Mouse (Mus musculus): Measurements from ENCODE around the gene Slc35g2. TPM values are rescaled to one million over a fixed set of nuclear protein-coding genes. Genes with fewer than 3 reads are reported as not detected.
A peak's percentile ranks its signal among the peaks of the same experiment; 100 is the strongest.

The Slc35g2 gene
- polyA plus RNA-seq, 1 experiment from 2014 or later = 9.7 TPM

- H3K27me3 ChIP-seq (ENCODE audit: control insufficient read depth, insufficient read depth, low read depth, low read length) = no peaks in the 10 kb centered on the region
- H3K9me3 ChIP-seq (ENCODE audit: control insufficient read depth, low read length) = no peaks in the 10 kb centered on the region
- peak overlapping the region; percentile 85 for H3K4me3 ChIP-seq (ENCODE audit: low read length)
- H3K36me3 ChIP-seq (ENCODE audit: control insufficient read depth, insufficient read depth, low read length) = no peaks in the 10 kb centered on the region
- peak overlapping the region; percentile 78 for H3K9ac ChIP-seq (ENCODE audit: low read length)
- H3K4me1 ChIP-seq (replicated peaks; ENCODE audit: control insufficient read depth, insufficient read depth, low read length) = peaks cover 7% of the 10 kb centered on the region
- WGBS = 5% methylated on average over 32 of the region's 32 CpGs
- peak overlapping the region; percentile 49 for H3K27ac ChIP-seq (ENCODE audit: low read length)
- ATAC-seq (ENCODE audit: low read depth) = peak; percentile 58
- peak overlapping the region; percentile 92 for H3K4me2 ChIP-seq (ENCODE audit: low read depth, low read length)
Observed at GRCm38 (mm10) chr9:100569798-100570625, 878 bp downstream of the Slc35g2 start.

- H3K4me3 ChIP-seq (ENCODE audit: low read length) = no peak overlapping the region
Observed at GRCm38 (mm10) chr9:100560251-100560890, 10.5 kb downstream of the Slc35g2 start.

GRCm38 (mm10) chr9:100558991-100559390 is 11.9 kb downstream of the Slc35g2 start:
- Histone ChIP-seq H3K4me3 (ENCODE audit: low read length) (no peak overlapping the region), H3K4me1 (replicated peaks; ENCODE audit: control insufficient read depth, insufficient read depth, low read length) (no peaks in the 10 kb centered on the region), H3K9me3 (ENCODE audit: control insufficient read depth, low read length) (no peaks in the 10 kb centered on the region), H3K27ac (ENCODE audit: low read length) (no peak overlapping the region), H3K27me3 (ENCODE audit: control insufficient read depth, insufficient read depth, low read depth, low read length) (no peaks in the 10 kb centered on the region), H3K9ac (ENCODE audit: low read length) (no peak overlapping the region), H3K4me2 (ENCODE audit: low read depth, low read length) (no peak overlapping the region), H3K36me3 (ENCODE audit: control insufficient read depth, insufficient read depth, low read length) (no peaks in the 10 kb centered on the region)
- no peak for ATAC-seq (ENCODE audit: low read depth)

More at GRCm38 (mm10) chr9:100560251-100560890, 10.5 kb downstream of the Slc35g2 start:
- Histone ChIP-seq H3K4me2 (ENCODE audit: low read depth, low read length) (no peak overlapping the region), H3K27me3 (ENCODE audit: control insufficient read depth, insufficient read depth, low read depth, low read length) (no peaks in the 10 kb centered on the region), H3K36me3 (ENCODE audit: control insufficient read depth, insufficient read depth, low read length) (no peaks in the 10 kb centered on the region), H3K4me1 (replicated peaks; ENCODE audit: control insufficient read depth, insufficient read depth, low read length) (no peaks in the 10 kb centered on the region), H3K9me3 (ENCODE audit: control insufficient read depth, low read length) (no peaks in the 10 kb centered on the region), H3K9ac (ENCODE audit: low read length) (no peak overlapping the region), H3K27ac (ENCODE audit: low read length) (no peak overlapping the region)
- ATAC-seq (ENCODE audit: low read depth) = no peak
- 82% methylated on average over 10 of the region's 10 CpGs for WGBS

GRCm38 (mm10) chr9:100558023-100558573 is 12.8 kb downstream of the Slc35g2 start:
- no peak overlapping the region for H3K4me3 ChIP-seq (ENCODE audit: low read length)
- 67% methylated on average over 4 of the region's 4 CpGs for WGBS
- ATAC-seq (ENCODE audit: low read depth) = no peak
- no peak overlapping the region for H3K9ac ChIP-seq (ENCODE audit: low read length)
- peaks cover 2% of the 10 kb centered on the region; the same call in 1 of the 2 replicates for H3K9me3 ChIP-seq (ENCODE audit: control insufficient read depth, low read length)
- H3K36me3 ChIP-seq (ENCODE audit: control insufficient read depth, insufficient read depth, low read length) = peaks cover 2% of the 10 kb centered on the region
- H3K27ac ChIP-seq (ENCODE audit: low read length) = no peak overlapping the region
- no peaks in the 10 kb centered on the region for H3K4me1 ChIP-seq (replicated peaks; ENCODE audit: control insufficient read depth, insufficient read depth, low read length)
- H3K4me2 ChIP-seq (ENCODE audit: low read depth, low read length) = no peak overlapping the region
- H3K27me3 ChIP-seq (ENCODE audit: control insufficient read depth, insufficient read depth, low read depth, low read length) = no peaks in the 10 kb centered on the region

- Histone ChIP-seq H3K27ac (ENCODE audit: low read length) (no peak overlapping the region), H3K9me3 (ENCODE audit: control insufficient read depth, low read length) (peaks cover 5% of the 10 kb centered on the region; the same call in 1 of the 2 replicates), H3K9ac (ENCODE audit: low read length) (no peak overlapping the region), H3K4me1 (replicated peaks; ENCODE audit: control insufficient read depth, insufficient read depth, low read length) (no peaks in the 10 kb centered on the region), H3K27me3 (ENCODE audit: control insufficient read depth, insufficient read depth, low read depth, low read length) (no peaks in the 10 kb centered on the region), H3K36me3 (ENCODE audit: control insufficient read depth, insufficient read depth, low read length) (peaks cover 13% of the 10 kb centered on the region), H3K4me2 (ENCODE audit: low read depth, low read length) (no peak overlapping the region), H3K4me3 (ENCODE audit: low read length) (no peak overlapping the region)
- 58% methylated on average over 5 of the region's 5 CpGs for WGBS
- no peak for ATAC-seq (ENCODE audit: low read depth)
Observed at GRCm38 (mm10) chr9:100555686-100556085, 15.2 kb downstream of the Slc35g2 start.

GRCm38 (mm10) chr9:100548313-100548712 is 22.6 kb downstream of the Slc35g2 start:
- H3K4me2 ChIP-seq (ENCODE audit: low read depth, low read length) = no peak overlapping the region
- ATAC-seq (ENCODE audit: low read depth) = no peak
- peaks cover 11% of the 10 kb centered on the region for H3K4me1 ChIP-seq (replicated peaks; ENCODE audit: control insufficient read depth, insufficient read depth, low read length)
- H3K27me3 ChIP-seq (ENCODE audit: control insufficient read depth, insufficient read depth, low read depth, low read length) = no peaks in the 10 kb centered on the region
- H3K36me3 ChIP-seq (ENCODE audit: control insufficient read depth, insufficient read depth, low read length) = peaks cover 21% of the 10 kb centered on the region
- WGBS = 92% methylated on average over 2 of the region's 2 CpGs
- no peak overlapping the region for H3K4me3 ChIP-seq (ENCODE audit: low read length)
- no peak overlapping the region for H3K27ac ChIP-seq (ENCODE audit: low read length)
- no peak overlapping the region for H3K9ac ChIP-seq (ENCODE audit: low read length)
- H3K9me3 ChIP-seq (ENCODE audit: control insufficient read depth, low read length) = peaks cover 14% of the 10 kb centered on the region

- Histone ChIP-seq H3K4me2 (ENCODE audit: low read depth, low read length) (peak overlapping the region; percentile 71), H3K9ac (ENCODE audit: low read length) (peak overlapping the region; percentile 96), H3K27me3 (ENCODE audit: control insufficient read depth, insufficient read depth, low read depth, low read length) (no peaks in the 10 kb centered on the region), H3K4me1 (replicated peaks; ENCODE audit: control insufficient read depth, insufficient read depth, low read length) (peaks cover 11% of the 10 kb centered on the region), H3K4me3 (ENCODE audit: low read length) (peak overlapping the region; percentile 92), H3K27ac (ENCODE audit: low read length) (peak overlapping the region; percentile 81), H3K9me3 (ENCODE audit: control insufficient read depth, low read length) (peaks cover 9% of the 10 kb centered on the region), H3K36me3 (ENCODE audit: control insufficient read depth, insufficient read depth, low read length) (peaks cover 9% of the 10 kb centered on the region)
- 9% methylated on average over 9 of the region's 9 CpGs for WGBS
- peak; percentile 21; the same call in 1 of the 2 replicates for ATAC-seq (ENCODE audit: low read depth)
Observed at GRCm38 (mm10) chr9:100546594-100546910, 24.3 kb downstream of the Slc35g2 start.

GRCm38 (mm10) chr9:100545715-100546593 is 24.9 kb downstream of the Slc35g2 start, which contains the start of gene Nck1:
Nck1 (minus strand) TSS chr9:100546134.
- H3K4me1 ChIP-seq (replicated peaks; ENCODE audit: control insufficient read depth, insufficient read depth, low read length) = peaks cover 11% of the 10 kb centered on the region
- under 1% methylated on average over 76 of the region's 93 CpGs for WGBS
- peak within 1 kb of the TSS; percentile 88 for H3K4me2 ChIP-seq (ENCODE audit: low read depth, low read length)
- no peaks in the 10 kb centered on the region for H3K27me3 ChIP-seq (ENCODE audit: control insufficient read depth, insufficient read depth, low read depth, low read length)
- H3K27ac ChIP-seq (ENCODE audit: low read length) = peak within 1 kb of the TSS; percentile 86
- peak within 1 kb of the TSS; percentile 96 for H3K9ac ChIP-seq (ENCODE audit: low read length)
- peak within 1 kb of the TSS; percentile 92 for H3K4me3 ChIP-seq (ENCODE audit: low read length)
- H3K9me3 ChIP-seq (ENCODE audit: control insufficient read depth, low read length) = peaks cover 9% of the 10 kb centered on the region
- H3K36me3 ChIP-seq (ENCODE audit: control insufficient read depth, insufficient read depth, low read length) = peaks cover 7% of the 10 kb centered on the region
- ATAC-seq (ENCODE audit: low read depth) = peak; percentile 99
